Mouse (Mus musculus): ENCODE measurements around the gene Gm20509. TPM values are rescaled to one million over a fixed set of nuclear protein-coding genes. Genes with fewer than 3 reads are reported as not detected.
"Not testable (repeated sequence)": the region's sequence is repeated elsewhere in the genome, so short reads cannot be mapped to it uniquely, and the experiment has no call there.

Gene Gm20509
- total and polyA plus RNA-seq, 3 experiments = not detected

DNA sequence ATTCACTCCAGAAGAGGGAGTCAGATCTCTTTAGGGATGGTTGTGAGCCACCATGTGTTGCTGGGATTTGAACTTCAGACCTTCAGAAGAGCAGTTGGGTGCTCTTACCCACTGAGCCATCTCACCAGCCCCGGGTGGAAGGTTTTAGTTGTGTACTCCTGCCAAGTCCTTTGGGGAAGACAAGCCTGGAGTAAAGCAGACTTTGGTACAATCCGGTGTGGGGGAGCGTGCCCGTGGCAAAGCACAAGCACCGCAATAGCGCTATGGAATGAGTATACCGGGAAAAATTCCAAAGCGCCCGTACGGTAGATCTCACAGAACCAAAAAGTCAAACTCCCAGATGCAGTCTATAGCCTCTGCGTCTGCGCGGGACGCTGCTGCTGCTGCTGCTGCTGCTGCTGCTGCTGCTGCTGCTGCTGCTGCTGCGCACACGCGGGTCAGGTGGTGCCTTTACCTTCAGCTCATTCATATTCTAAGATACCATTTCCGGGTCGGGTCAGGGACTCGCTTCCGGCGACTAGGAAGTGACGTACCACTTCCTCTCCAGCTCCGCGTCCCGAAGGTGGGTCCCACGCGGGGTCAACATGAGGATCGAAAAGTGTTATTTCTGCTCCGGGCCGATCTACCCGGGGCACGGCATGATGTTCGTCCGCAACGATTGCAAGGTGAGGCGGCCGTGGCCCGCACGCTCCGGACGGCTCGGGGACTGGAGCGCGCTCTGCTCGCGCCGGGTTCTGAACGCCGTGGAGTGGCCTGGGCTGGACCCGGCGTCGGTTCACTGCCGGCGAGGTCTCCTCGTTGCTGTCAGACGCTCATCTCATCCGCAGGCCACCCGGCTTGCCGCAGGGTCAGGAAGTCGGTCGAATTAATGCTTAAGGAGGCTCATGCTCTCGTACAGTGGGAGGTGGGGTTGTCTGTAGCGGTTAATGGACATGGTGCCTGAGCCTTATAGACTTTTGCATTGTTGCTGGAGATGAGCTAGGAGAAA lies 10.9 kb downstream of the Gm20509 start, which contains the start of gene Rsl24d1 (continued):
- TF ChIP-seq UBTF (IDR thresholded peaks at IDR 0.05; ENCODE audit: low read depth, low read length) = no peak
- TF ChIP-seq RAD21 (IDR thresholded peaks at IDR 0.05; ENCODE audit: low read depth, low read length) = no peak
- 0 out of 2 replicates have a peak, but pooled peaks have one; percentile 57 for TF ChIP-seq MEF2A (IDR thresholded peaks at IDR 0.05; ENCODE audit: borderline replicate concordance, low read depth, low read length)

DNA sequence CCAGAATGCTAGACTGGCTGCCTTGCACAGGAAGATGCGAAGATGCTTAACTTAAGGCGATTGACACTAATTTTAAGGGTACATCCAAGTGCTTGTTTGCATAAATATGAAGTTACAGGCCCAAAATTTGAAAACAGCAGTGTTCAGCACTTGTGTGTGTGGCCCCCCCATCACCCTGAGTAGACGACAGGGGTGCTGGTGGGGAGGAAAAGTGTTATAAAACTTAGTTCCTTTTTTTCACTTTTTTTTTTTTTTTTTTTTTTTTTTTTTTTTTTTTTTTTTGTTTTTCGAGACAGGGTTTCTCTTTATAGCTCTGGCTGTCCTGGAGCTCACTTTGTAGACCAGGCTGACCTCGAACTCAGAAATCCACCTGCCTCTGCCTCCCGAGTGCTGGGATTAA lies 14.4 kb downstream of the Gm20509 start:
- H3K9ac ChIP-seq (ENCODE audit: insufficient read depth, low read depth); in situ Hi-C loops (cut with MboI; ENCODE audit: low pct_ligation_motif_present, low pct_unique_long_range_greater_than_20kb, low sequenced_read_pairs); H3K27ac ChIP-seq (ENCODE audit: insufficient read depth, low read depth); H3K4me2 ChIP-seq (ENCODE audit: insufficient read depth, low read depth, poor library complexity, severe bottlenecking); dilution Hi-C loops (cut with MboI; ENCODE audit: extremely low pct_ligation_motif_present, extremely low pct_unique_long_range_greater_than_20kb, low sequenced_read_pairs); H3K9me3 ChIP-seq (replicated peaks; ENCODE audit: low read length); H3K4me3 ChIP-seq (replicated peaks in 1 of 3; ENCODE audit: low read depth in 2 of 3, low read length in 2 of 3, poor library complexity in 1 of 3); DNase-seq (ENCODE audit: extremely low read depth); H3K27me3 ChIP-seq (replicated peaks): not testable (repeated sequence)
- H3K4me1 ChIP-seq (ENCODE audit: control insufficient read depth in 1 of 2, insufficient read depth in 2 of 2) = peaks cover 0 to 15% of the 10 kb centered on the region in 2 experiments; a peak in 2 of 4 replicates
- peaks cover 29% of the 10 kb centered on the region for H3K79me2 ChIP-seq (replicated peaks; ENCODE audit: control insufficient read depth, extremely low read depth, insufficient read depth, poor library complexity, severe bottlenecking)
- H3K36me3 ChIP-seq (replicated peaks in 1 of 2; ENCODE audit: control insufficient read depth in 1 of 2, insufficient read depth in 1 of 2, low read length in 1 of 2) = peaks cover 40 to 55% of the 10 kb centered on the region in 2 experiments
- TF ChIP-seq ZNF384 (IDR thresholded peaks at IDR 0.05; ENCODE audit: low read depth, low read length) = peak; percentile 53

DNA sequence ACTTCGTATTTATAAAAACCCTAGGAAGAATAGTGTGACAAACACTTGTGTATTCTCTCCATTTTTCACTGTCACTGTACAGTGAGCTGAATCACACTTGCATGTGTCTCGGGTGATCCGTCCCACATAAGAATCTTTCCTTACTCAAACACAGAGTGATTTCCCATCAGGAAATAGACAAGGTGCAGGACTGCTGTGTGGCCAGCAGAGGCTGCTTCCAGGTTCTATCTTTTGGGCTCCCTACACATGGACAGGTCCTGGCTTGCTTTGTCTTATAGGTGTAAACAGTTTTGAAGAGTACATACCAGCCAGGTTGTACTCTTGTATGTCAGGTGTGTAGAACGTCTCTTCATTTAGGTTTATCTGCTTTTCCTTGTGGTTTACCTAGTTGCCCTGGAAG lies 15.7 kb downstream of the Gm20509 start:
- no peak overlapping the region for H3K4me3 ChIP-seq (replicated peaks in 1 of 3; ENCODE audit: low read depth in 2 of 3, low read length in 2 of 3, poor library complexity in 1 of 3)
- peaks cover 51 to 60% of the 10 kb centered on the region in 2 experiments for H3K36me3 ChIP-seq (replicated peaks in 1 of 2; ENCODE audit: control insufficient read depth in 1 of 2, insufficient read depth in 1 of 2, low read length in 1 of 2)
- H3K9me3 ChIP-seq (replicated peaks; ENCODE audit: low read length) = no peaks in the 10 kb centered on the region
- no peak for TF ChIP-seq TBP (conservative IDR thresholded peaks at IDR 0.05; ENCODE audit: low read depth, low read length)
- peak in 1 of 2 experiments; percentile 23; a peak in 1 of 4 replicates for TF ChIP-seq CTCF (conservative IDR thresholded peaks at IDR 0.05 in 1 of 2, IDR thresholded peaks at IDR 0.05 in 1 of 2; ENCODE audit: low read depth in 2 of 2, low read length in 2 of 2)
- no peak for TF ChIP-seq MXI1 (IDR thresholded peaks at IDR 0.05; ENCODE audit: low read depth, low read length)
- TF ChIP-seq MAZ (IDR thresholded peaks at IDR 0.05; ENCODE audit: low read depth, low read length) = no peak
- H3K27ac ChIP-seq (ENCODE audit: insufficient read depth, low read depth) = no peak overlapping the region
- H3K4me2 ChIP-seq (ENCODE audit: insufficient read depth, low read depth, poor library complexity, severe bottlenecking) = no peak overlapping the region
- no peaks in the 10 kb centered on the region for H3K27me3 ChIP-seq (replicated peaks)
- peaks cover 29% of the 10 kb centered on the region for H3K79me2 ChIP-seq (replicated peaks; ENCODE audit: control insufficient read depth, extremely low read depth, insufficient read depth, poor library complexity, severe bottlenecking)
- dilution Hi-C loops (cut with MboI; ENCODE audit: extremely low pct_ligation_motif_present, extremely low pct_unique_long_range_greater_than_20kb, low sequenced_read_pairs) (no loop called here), in situ Hi-C loops (cut with MboI; ENCODE audit: low pct_ligation_motif_present, low pct_unique_long_range_greater_than_20kb, low sequenced_read_pairs) (no loop called here)
- peaks cover 0 to 12% of the 10 kb centered on the region in 2 experiments; a peak in 2 of 4 replicates for H3K4me1 ChIP-seq (ENCODE audit: control insufficient read depth in 1 of 2, insufficient read depth in 2 of 2)
- H3K9ac ChIP-seq (ENCODE audit: insufficient read depth, low read depth) = no peak overlapping the region
- peak; percentile 10 for DNase-seq (ENCODE audit: extremely low read depth)

DNA sequence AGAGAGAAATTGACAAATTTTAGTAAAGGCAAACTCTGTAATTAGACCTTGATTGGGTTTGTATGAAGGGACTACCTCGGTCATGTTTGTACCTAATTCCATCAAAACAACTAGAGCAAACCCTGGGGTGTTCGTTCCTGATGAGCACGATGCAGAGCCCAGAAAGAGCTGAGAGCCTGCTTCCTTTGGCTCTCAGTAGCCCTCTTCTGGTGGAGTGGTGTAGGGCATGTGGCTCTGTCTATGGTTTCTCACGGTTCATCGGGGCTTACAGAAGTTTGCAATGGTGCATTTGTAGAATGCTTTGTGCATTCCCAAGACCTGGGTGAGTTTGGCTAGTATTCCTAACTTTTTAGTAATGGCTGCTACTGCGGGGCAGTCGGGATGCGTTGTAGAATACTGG lies 19.5 kb downstream of the Gm20509 start:
- Histone ChIP-seq H3K27me3 (replicated peaks) (no peaks in the 10 kb centered on the region), H3K4me1 (ENCODE audit: control insufficient read depth in 1 of 2, insufficient read depth in 2 of 2) (no peaks in the 10 kb centered on the region), H3K4me2 (ENCODE audit: insufficient read depth, low read depth, poor library complexity, severe bottlenecking) (no peak overlapping the region), H3K36me3 (replicated peaks in 1 of 2; ENCODE audit: control insufficient read depth in 1 of 2, insufficient read depth in 1 of 2, low read length in 1 of 2) (peaks cover 72 to 77% of the 10 kb centered on the region in 2 experiments), H3K79me2 (replicated peaks; ENCODE audit: control insufficient read depth, extremely low read depth, insufficient read depth, poor library complexity, severe bottlenecking) (no peaks in the 10 kb centered on the region; the same call in 1 of the 2 replicates), H3K9ac (ENCODE audit: insufficient read depth, low read depth) (no peak overlapping the region), H3K4me3 (replicated peaks in 1 of 3; ENCODE audit: low read depth in 2 of 3, low read length in 2 of 3, poor library complexity in 1 of 3) (no peak overlapping the region), H3K27ac (ENCODE audit: insufficient read depth, low read depth) (no peak overlapping the region), H3K9me3 (replicated peaks; ENCODE audit: low read length) (no peaks in the 10 kb centered on the region)
- in situ Hi-C loops (cut with MboI; ENCODE audit: low pct_ligation_motif_present, low pct_unique_long_range_greater_than_20kb, low sequenced_read_pairs) = no loop called here
- DNase-seq (ENCODE audit: extremely low read depth) = peak; percentile 42
- dilution Hi-C loops (cut with MboI; ENCODE audit: extremely low pct_ligation_motif_present, extremely low pct_unique_long_range_greater_than_20kb, low sequenced_read_pairs) = no loop called here
- TF ChIP-seq MEF2A (IDR thresholded peaks at IDR 0.05; ENCODE audit: borderline replicate concordance, low read depth, low read length) (no peak), ETS1 (conservative IDR thresholded peaks at IDR 0.05; ENCODE audit: low read depth, low read length) (no peak), CHD1 (IDR thresholded peaks at IDR 0.05; ENCODE audit: low read depth, low read length) (no peak), RAD21 (IDR thresholded peaks at IDR 0.05; ENCODE audit: low read depth, low read length) (peak; percentile 14), CTCF (conservative IDR thresholded peaks at IDR 0.05 in 1 of 2, IDR thresholded peaks at IDR 0.05 in 1 of 2; ENCODE audit: low read depth in 2 of 2, low read length in 2 of 2) (peak; percentile 53 to 60), SMC3 (IDR thresholded peaks at IDR 0.05; ENCODE audit: low read depth, low read length) (peak; percentile 38)
